Mouse (Mus musculus): ENCODE measurements around the gene Ctnnb1. TPM values are rescaled to one million over a fixed set of nuclear protein-coding genes. Genes with fewer than 3 reads are reported as not detected.
A peak's percentile ranks its signal among the peaks of the same experiment; 100 is the strongest.

The Ctnnb1 gene
- total and polyA plus RNA-seq, 2 experiments from 2014 or later, result 214 to 857 TPM

DNA sequence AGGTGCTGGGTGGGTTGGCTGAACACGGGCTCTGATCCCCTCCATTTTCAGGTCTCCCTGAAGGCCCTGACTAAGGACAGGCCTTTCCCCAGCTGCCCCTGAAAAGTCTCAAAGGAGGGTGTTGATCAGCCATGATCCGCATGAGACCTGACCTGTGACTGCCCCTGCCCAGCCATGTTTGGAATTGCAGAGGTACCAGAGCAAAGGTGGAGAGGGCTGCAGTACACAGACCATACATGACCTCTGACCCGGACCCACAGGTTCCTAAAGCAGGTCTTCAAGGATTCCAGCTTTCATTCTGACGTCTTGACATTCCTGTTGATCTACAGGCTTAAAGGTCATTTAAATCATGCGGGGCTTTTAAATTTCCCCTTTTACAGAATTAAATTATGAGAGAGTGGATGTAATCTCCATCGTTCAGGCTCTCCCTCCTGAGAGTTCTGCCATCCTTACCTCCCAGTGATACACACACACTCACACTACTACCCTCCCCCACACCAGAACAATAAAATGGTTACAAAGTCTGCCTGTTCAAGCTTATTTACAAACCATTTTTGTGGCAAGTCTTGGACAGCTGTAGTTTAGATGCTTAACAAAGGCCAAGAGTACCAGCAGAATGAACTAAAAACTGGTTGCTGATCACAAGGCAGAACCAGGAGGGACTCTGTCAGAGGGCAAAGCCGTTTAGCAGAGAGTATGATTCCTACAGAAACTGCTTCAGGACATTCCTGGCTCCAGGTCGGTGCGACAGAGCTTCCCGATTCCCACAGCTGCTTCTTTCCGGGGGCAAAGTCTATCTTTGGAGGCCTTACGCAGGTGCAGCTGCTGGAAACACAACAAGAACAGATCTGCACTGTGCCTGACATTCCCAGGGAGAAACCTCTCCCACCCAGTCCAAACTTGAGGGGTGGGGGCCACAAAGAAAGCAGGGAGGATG is 28.4 kb upstream of the Ctnnb1 start:
- DNase-seq (ENCODE audit: low spot score), result no peak
- H3K4me2 ChIP-seq (ENCODE audit: low read depth, low read length), result no peak overlapping the region
- H3K27me3 ChIP-seq (ENCODE audit: control insufficient read depth, insufficient read depth, low read length), result no peaks in the 10 kb centered on the region
- no peak for ATAC-seq (ENCODE audit: insufficient read depth, low read depth)
- H3K27ac ChIP-seq (ENCODE audit: low read depth), result no peak overlapping the region
- H3K9me3 ChIP-seq (replicated peaks; ENCODE audit: control insufficient read depth, low read length), result no peaks in the 10 kb centered on the region
- WGBS, result 64% methylated on average over 12 of the region's 12 CpGs
- no peak for TF ChIP-seq CTCF (IDR thresholded peaks at IDR 0.05; ENCODE audit: low read depth)
- TF ChIP-seq EP300 (IDR thresholded peaks at IDR 0.05; ENCODE audit: low read depth), result no peak
- H3K9ac ChIP-seq (replicated peaks; ENCODE audit: low read depth, low read length), result no peak overlapping the region
- no peaks in the 10 kb centered on the region for H3K4me1 ChIP-seq (ENCODE audit: control insufficient read depth, insufficient read depth)
- no peaks in the 10 kb centered on the region for H3K36me3 ChIP-seq (replicated peaks; ENCODE audit: control insufficient read depth, insufficient read depth, low read length)
- no peak overlapping the region for H3K4me3 ChIP-seq (ENCODE audit: low read depth, low read length)

DNA sequence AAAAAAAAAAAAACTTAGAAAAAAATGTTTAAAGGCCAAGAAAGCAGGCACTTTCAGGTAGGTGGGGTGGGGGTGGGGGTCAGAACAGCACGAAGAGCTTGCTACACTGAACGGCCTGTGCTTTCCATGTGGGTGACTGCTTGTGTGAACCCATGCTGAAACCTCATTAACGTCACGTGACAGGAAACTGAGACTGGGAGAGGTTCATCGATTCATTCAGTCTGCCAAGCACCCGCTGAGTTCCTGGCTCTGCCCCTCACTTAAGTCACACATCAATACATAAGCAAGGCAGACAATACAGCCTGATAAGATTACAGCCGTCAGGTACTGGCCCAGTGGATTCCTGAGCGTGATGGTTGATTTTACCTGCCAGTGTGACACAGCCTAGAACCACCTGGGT is 26.5 kb upstream of the Ctnnb1 start:
- no peak overlapping the region for H3K9ac ChIP-seq (replicated peaks; ENCODE audit: low read depth, low read length)
- H3K27me3 ChIP-seq (ENCODE audit: control insufficient read depth, insufficient read depth, low read length), result no peaks in the 10 kb centered on the region
- no peaks in the 10 kb centered on the region for H3K9me3 ChIP-seq (replicated peaks; ENCODE audit: control insufficient read depth, low read length)
- TF ChIP-seq EP300 (IDR thresholded peaks at IDR 0.05; ENCODE audit: low read depth) (no peak), CTCF (IDR thresholded peaks at IDR 0.05; ENCODE audit: low read depth) (no peak)
- no peaks in the 10 kb centered on the region for H3K36me3 ChIP-seq (replicated peaks; ENCODE audit: control insufficient read depth, insufficient read depth, low read length)
- ATAC-seq (ENCODE audit: insufficient read depth, low read depth) (no peak), DNase-seq (ENCODE audit: low spot score) (no peak)
- WGBS, result 64% methylated on average over 8 of the region's 8 CpGs
- no peak overlapping the region for H3K4me2 ChIP-seq (ENCODE audit: low read depth, low read length)
- no peak overlapping the region for H3K4me3 ChIP-seq (ENCODE audit: low read depth, low read length)
- H3K27ac ChIP-seq (ENCODE audit: low read depth), result no peak overlapping the region
- no peaks in the 10 kb centered on the region for H3K4me1 ChIP-seq (ENCODE audit: control insufficient read depth, insufficient read depth)

DNA sequence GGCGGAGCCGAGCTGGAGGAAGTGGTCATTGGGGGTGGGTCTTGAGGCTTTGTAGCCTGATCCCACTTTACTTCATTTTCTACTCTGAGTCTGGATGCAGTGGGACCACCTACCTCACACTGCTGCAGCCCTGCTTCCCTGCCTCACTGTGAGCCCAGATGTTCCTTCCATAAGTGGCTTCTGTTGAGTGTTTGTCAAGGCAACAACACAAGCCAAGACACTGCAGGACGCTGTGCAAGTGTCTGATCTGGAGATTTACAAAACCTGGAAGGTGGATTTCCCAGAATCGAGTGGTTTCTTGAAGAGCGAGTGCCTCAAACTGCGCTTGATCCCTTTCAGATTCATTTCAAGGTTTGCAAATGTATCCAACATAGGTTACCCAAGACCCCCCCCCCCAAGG is 20.6 kb upstream of the Ctnnb1 start:
- 84% methylated on average over 6 of the region's 6 CpGs for WGBS
- no peak overlapping the region for H3K4me3 ChIP-seq (ENCODE audit: low read depth, low read length)
- H3K36me3 ChIP-seq (replicated peaks; ENCODE audit: control insufficient read depth, insufficient read depth, low read length), result no peaks in the 10 kb centered on the region
- H3K9ac ChIP-seq (replicated peaks; ENCODE audit: low read depth, low read length), result no peak overlapping the region
- H3K4me1 ChIP-seq (ENCODE audit: control insufficient read depth, insufficient read depth), result no peaks in the 10 kb centered on the region
- no peak overlapping the region for H3K27ac ChIP-seq (ENCODE audit: low read depth)
- H3K27me3 ChIP-seq (ENCODE audit: control insufficient read depth, insufficient read depth, low read length), result no peaks in the 10 kb centered on the region
- DNase-seq (ENCODE audit: low spot score) (no peak), ATAC-seq (ENCODE audit: insufficient read depth, low read depth) (no peak)
- no peaks in the 10 kb centered on the region for H3K9me3 ChIP-seq (replicated peaks; ENCODE audit: control insufficient read depth, low read length)
- no peak for TF ChIP-seq CTCF (IDR thresholded peaks at IDR 0.05; ENCODE audit: low read depth)
- no peak for TF ChIP-seq EP300 (IDR thresholded peaks at IDR 0.05; ENCODE audit: low read depth)
- H3K4me2 ChIP-seq (ENCODE audit: low read depth, low read length), result no peak overlapping the region

DNA sequence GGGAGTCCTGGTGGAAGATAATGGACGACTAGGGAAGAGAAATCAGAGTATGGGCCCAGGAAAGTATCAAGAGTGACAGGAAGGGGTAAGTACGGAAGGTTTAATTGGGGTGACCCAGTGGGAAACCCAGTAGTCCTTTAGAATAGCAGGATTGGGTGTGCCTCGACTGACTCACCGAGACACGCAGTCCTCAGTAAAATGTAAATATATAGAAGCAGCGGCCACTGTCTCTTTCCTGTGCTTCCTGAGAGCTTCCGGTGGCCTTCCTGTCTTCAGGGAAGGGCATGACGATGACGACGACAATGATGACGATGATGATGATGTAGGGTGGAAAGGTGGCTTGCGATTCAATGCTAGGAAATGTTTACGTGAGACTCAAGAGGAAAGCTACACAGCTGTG is 15.9 kb upstream of the Ctnnb1 start:
- ATAC-seq (ENCODE audit: insufficient read depth, low read depth) (no peak), DNase-seq (ENCODE audit: low spot score) (no peak)
- Histone ChIP-seq H3K27ac (ENCODE audit: low read depth) (0 out of 2 replicates have a peak overlapping the region, but pooled peaks have one; percentile 20), H3K9me3 (replicated peaks; ENCODE audit: control insufficient read depth, low read length) (no peaks in the 10 kb centered on the region), H3K9ac (replicated peaks; ENCODE audit: low read depth, low read length) (no peak overlapping the region), H3K4me2 (ENCODE audit: low read depth, low read length) (no peak overlapping the region), H3K36me3 (replicated peaks; ENCODE audit: control insufficient read depth, insufficient read depth, low read length) (no peaks in the 10 kb centered on the region), H3K4me3 (ENCODE audit: low read depth, low read length) (no peak overlapping the region), H3K4me1 (ENCODE audit: control insufficient read depth, insufficient read depth) (no peaks in the 10 kb centered on the region), H3K27me3 (ENCODE audit: control insufficient read depth, insufficient read depth, low read length) (no peaks in the 10 kb centered on the region)
- TF ChIP-seq CTCF (IDR thresholded peaks at IDR 0.05; ENCODE audit: low read depth) (no peak), EP300 (IDR thresholded peaks at IDR 0.05; ENCODE audit: low read depth) (no peak)
- WGBS, result 68% methylated on average over 13 of the region's 13 CpGs

DNA sequence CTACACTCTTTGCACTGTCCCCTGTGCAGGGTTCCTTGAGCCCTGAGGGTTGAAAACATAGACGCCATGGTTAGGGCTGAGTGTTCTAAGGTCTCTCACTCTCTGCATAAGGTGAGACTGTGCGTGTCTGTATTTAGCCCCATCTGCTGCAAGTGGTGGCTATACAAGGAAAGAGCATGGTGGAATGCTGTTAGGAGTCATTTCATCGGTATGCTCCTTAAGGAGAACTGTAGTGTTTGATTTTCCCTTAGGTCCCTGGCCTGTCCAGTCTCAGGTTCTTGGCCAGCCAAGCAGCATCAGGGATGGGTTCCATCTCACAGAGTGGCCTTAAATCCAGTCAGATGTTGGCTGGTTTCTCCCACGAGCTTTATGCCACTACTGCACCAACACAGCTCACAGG is 14.6 kb upstream of the Ctnnb1 start:
- Histone ChIP-seq H3K4me1 (ENCODE audit: control insufficient read depth, insufficient read depth) (no peaks in the 10 kb centered on the region), H3K9ac (replicated peaks; ENCODE audit: low read depth, low read length) (no peak overlapping the region), H3K27me3 (ENCODE audit: control insufficient read depth, insufficient read depth, low read length) (no peaks in the 10 kb centered on the region), H3K27ac (ENCODE audit: low read depth) (peak overlapping the region; percentile 73), H3K4me3 (ENCODE audit: low read depth, low read length) (no peak overlapping the region), H3K9me3 (replicated peaks; ENCODE audit: control insufficient read depth, low read length) (no peaks in the 10 kb centered on the region), H3K4me2 (ENCODE audit: low read depth, low read length) (no peak overlapping the region), H3K36me3 (replicated peaks; ENCODE audit: control insufficient read depth, insufficient read depth, low read length) (no peaks in the 10 kb centered on the region)
- no peak for ATAC-seq (ENCODE audit: insufficient read depth, low read depth)
- TF ChIP-seq CTCF (IDR thresholded peaks at IDR 0.05; ENCODE audit: low read depth), result no peak
- no peak for TF ChIP-seq EP300 (IDR thresholded peaks at IDR 0.05; ENCODE audit: low read depth)
- DNase-seq (ENCODE audit: low spot score), result no peak
- 59% methylated on average over 4 of the region's 4 CpGs for WGBS

Data from heart, postnatal 0 days (tissue).